Mouse (Mus musculus) liver, embryonic 15.5 days (tissue): ENCODE measurements at regions not wholly inside any gene's neighbourhood (a gene's known extent, or its start where the extent isn't known, plus 50 kb on each side); places are given as distances from the start of the nearest gene placed in this dataset.

Experiments used
- ATAC-seq: fragments of 200-750 bp; cut with Nextera tagmentation; 2 replicates; pipeline ENCODE4 v1.8.0; 2017; ENCODE audit warnings: moderate number of reproducible peaks, mild to moderate bottlenecking, moderate library complexity; ENCODE audit not compliant: insufficient read depth
- H3K27ac ChIP-seq: fragments of 300-500 bp; sonication (generic); replicated peaks from 2 replicates; pipeline ENCODE4 v1.5.1; 2015; ENCODE audit warnings: mild to moderate bottlenecking, inconsistent platforms
- H3K27me3 ChIP-seq: fragments of 300-500 bp; sonication (generic); 2 replicates; pipeline ENCODE4 v1.6.1; 2015; ENCODE audit warnings: mild to moderate bottlenecking, inconsistent platforms
- H3K36me3 ChIP-seq: fragments of 300-500 bp; sonication (generic); replicated peaks from 2 replicates; pipeline ENCODE4 v1.6.1; 2015; ENCODE audit warnings: moderate library complexity, mild to moderate bottlenecking, inconsistent platforms
- H3K4me1 ChIP-seq: fragments of 300-500 bp; sonication (generic); replicated peaks from 2 replicates; pipeline ENCODE4 v1.6.1; 2015; ENCODE audit warnings: inconsistent platforms
- H3K4me2 ChIP-seq: fragments of 300-500 bp; sonication (generic); 2 replicates; pipeline ENCODE4 v1.6.1; 2015; ENCODE audit warnings: moderate library complexity, mild to moderate bottlenecking, inconsistent platforms
- H3K4me3 ChIP-seq: fragments of 300-500 bp; sonication (generic); replicated peaks from 2 replicates; pipeline ENCODE4 v1.5.1; 2015; ENCODE audit warnings: mild to moderate bottlenecking, inconsistent platforms
- H3K9ac ChIP-seq: fragments of 300-500 bp; sonication (generic); 2 replicates; pipeline ENCODE4 v1.6.1; 2015; ENCODE audit warnings: moderate library complexity, mild to moderate bottlenecking, inconsistent platforms
- H3K9me3 ChIP-seq: fragments of 300-500 bp; sonication (generic); replicated peaks from 2 replicates; pipeline ENCODE4 v1.6.1; 2016; ENCODE audit warnings: inconsistent platforms
- WGBS: fragments of 180-500 bp; shearing (Covaris S2); methylation state at CpG from one replicate; pipeline ENCODE4 v1.1.7; 2015; ENCODE audit warnings: mixed read lengths; ENCODE audit not compliant: insufficient replicate concordance; 5-methylcytosine and 5-hydroxymethylcytosine counted together

GRCm38 (mm10) chr9:61164501-61165251, 207.5 kb upstream of the Tle3 start:
- no peak for ATAC-seq
- Histone ChIP-seq H3K36me3 (no peaks in the 10 kb centered on the region), H3K9me3 (no peaks in the 10 kb centered on the region), H3K4me1 (no peaks in the 10 kb centered on the region), H3K4me2 (no peak overlapping the region), H3K27me3 (no peaks in the 10 kb centered on the region), H3K27ac (no peak overlapping the region), H3K4me3 (no peak overlapping the region), H3K9ac (no peak overlapping the region)
- WGBS = 59% methylated on average over 11 of the region's 11 CpGs

GRCm38 (mm10) chr9:61166115-61166514, 206.1 kb upstream of the Tle3 start:
- ATAC-seq = no peak
- H3K4me1 ChIP-seq = no peaks in the 10 kb centered on the region
- H3K9ac ChIP-seq = no peak overlapping the region
- H3K4me2 ChIP-seq = no peak overlapping the region
- H3K4me3 ChIP-seq = no peak overlapping the region
- no peaks in the 10 kb centered on the region for H3K27me3 ChIP-seq
- 34% methylated on average over 2 of the region's 2 CpGs for WGBS
- H3K9me3 ChIP-seq = no peaks in the 10 kb centered on the region
- H3K27ac ChIP-seq = no peak overlapping the region
- H3K36me3 ChIP-seq = no peaks in the 10 kb centered on the region

DNA sequence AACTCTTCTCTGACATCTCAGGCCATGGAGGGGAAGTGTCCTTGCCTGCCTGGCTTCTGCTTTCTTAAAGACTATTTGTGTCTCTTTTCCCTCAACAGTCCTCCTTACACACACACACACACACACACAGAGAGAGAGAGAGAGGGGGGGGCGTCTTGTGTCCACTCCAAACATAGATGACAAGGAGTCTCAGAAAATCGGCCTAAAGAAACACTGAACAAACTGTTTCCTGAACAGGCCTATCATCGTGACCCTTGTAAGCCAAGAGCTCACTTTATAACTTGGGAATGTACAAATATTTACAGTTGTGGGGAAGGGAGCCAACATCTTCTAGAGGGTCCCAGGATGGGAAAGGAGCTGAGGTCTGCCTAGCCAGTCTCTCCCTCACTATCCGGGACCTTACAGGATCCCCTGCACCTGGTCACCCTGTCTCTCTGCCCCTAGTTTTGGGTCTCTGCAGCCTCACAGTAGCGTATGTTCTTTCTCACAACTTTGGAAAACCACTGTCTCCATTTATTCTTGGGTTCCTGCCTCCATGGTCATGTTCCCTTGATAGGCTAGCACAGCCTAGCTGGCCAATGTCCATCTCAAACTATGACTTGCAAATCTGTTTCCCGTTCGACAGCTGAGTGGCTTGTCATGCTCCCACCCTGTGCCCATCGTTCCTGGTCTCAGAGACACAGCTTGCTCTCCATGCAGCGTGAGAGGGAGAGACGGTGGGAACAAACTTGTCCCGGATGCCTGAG, 204.9 kb upstream of the Tle3 start:
- no peak for ATAC-seq
- no peak overlapping the region for H3K4me3 ChIP-seq
- no peaks in the 10 kb centered on the region for H3K36me3 ChIP-seq
- no peaks in the 10 kb centered on the region for H3K27me3 ChIP-seq
- WGBS = 50% methylated on average over 11 of the region's 11 CpGs
- no peaks in the 10 kb centered on the region for H3K4me1 ChIP-seq
- H3K4me2 ChIP-seq = no peak overlapping the region
- no peaks in the 10 kb centered on the region for H3K9me3 ChIP-seq
- no peak overlapping the region for H3K9ac ChIP-seq
- H3K27ac ChIP-seq = no peak overlapping the region

DNA sequence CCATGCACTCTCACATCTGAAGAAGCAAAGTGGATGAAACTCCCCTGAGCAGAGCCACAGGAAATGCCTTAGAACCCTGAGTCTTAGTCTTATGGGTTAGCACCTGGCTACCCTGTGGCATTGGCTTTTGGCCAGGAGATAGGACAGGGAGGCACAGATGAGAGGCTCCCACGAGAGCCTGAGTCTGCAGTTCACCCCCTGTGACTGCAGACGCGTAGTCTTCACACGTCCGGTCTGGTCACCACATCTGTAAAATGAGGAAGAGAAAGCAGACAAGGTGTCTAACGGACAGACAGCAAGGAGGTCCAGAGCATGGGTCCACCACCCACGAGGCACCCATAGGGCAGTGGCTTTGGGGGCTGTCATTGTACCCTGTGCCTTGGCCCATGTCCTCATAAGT, 203.2 kb upstream of the Tle3 start:
- H3K27ac ChIP-seq = no peak overlapping the region
- no peaks in the 10 kb centered on the region for H3K4me1 ChIP-seq
- no peaks in the 10 kb centered on the region for H3K9me3 ChIP-seq
- no peak overlapping the region for H3K4me2 ChIP-seq
- H3K9ac ChIP-seq = no peak overlapping the region
- no peaks in the 10 kb centered on the region for H3K27me3 ChIP-seq
- ATAC-seq = no peak
- WGBS = 38% methylated on average over 7 of the region's 7 CpGs
- no peaks in the 10 kb centered on the region for H3K36me3 ChIP-seq
- H3K4me3 ChIP-seq = no peak overlapping the region

DNA sequence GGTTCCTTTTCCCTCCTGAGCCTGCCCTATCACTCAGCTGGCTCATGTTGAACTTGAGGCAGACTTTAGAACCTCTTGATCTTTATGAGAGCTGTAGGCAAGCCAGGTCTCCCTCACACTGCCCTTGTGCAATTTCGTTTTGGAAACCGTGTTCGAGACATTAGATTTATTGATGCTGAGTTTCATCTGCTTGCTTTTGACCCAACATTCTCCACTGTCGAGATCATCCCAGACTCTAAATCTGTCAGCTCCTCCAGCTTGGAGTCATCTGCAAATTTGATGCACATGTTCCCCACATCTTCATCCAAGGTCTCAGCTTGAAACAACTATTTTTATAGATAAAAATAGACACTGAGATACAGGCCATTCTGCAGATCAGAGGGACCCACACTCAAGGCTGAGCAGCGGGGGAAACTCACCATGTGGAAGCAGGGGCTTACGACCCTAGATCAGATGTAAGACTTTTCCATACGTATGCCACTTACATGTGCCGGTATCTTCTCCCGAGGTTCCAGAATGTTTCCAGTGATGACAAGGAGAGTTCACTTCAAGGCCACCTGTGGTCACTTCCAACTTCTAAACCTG, 202.6 kb upstream of the Tle3 start:
- no peak overlapping the region for H3K4me3 ChIP-seq
- WGBS = 70% methylated on average over 9 of the region's 9 CpGs

DNA sequence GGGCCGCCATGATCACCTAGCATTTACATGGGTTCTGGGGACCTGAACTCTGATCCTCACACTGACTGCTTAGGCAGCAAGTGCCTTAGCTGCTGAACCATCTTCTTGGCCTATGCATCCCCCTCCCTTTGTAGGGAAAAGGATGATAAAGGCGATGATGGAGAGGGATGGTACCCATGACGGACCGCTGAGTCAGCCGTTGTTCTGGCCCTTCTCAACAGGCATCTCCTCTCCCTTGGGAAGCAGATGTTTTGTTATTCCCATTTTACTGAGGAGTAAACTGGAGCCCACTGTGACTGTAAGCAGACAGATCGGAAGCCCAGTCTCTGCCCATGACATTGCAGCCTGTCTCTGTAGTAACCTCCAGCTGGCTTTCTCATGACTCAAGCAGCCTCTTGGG, 201.2 kb upstream of the Tle3 start:
- no peaks in the 10 kb centered on the region for H3K9me3 ChIP-seq
- H3K4me1 ChIP-seq = no peaks in the 10 kb centered on the region
- 75% methylated on average over 6 of the region's 6 CpGs for WGBS

More for the DNA sequence above, 202.6 kb upstream of the Tle3 start:
- Histone ChIP-seq H3K36me3 (no peaks in the 10 kb centered on the region), H3K4me1 (no peaks in the 10 kb centered on the region), H3K9me3 (no peaks in the 10 kb centered on the region), H3K27me3 (no peaks in the 10 kb centered on the region), H3K9ac (no peak overlapping the region), H3K4me2 (no peak overlapping the region), H3K27ac (no peak overlapping the region)
- ATAC-seq = no peak

DNA sequence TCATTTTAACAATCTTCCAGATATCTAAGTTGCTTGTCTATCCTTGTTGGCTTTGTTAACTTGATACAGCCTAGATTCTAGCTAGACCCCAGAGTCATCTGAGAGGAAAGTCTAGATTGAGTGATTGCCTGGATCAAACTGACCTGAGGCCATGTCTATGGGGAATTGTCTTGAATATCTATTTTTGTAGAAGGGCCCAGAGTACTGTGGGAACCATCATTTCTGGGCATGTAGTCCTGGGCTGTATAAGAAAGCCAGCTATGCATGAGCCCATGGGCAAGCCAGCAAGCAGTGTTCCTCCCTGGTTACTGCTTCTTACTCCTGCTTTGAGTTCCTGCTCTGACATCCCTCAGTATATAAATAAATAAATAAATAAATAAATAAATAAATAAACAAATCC, 199.7 kb upstream of the Tle3 start:
- Histone ChIP-seq H3K36me3 (no peaks in the 10 kb centered on the region), H3K9me3 (no peaks in the 10 kb centered on the region), H3K9ac (no peak overlapping the region), H3K4me3 (no peak overlapping the region), H3K4me1 (no peaks in the 10 kb centered on the region), H3K4me2 (no peak overlapping the region), H3K27ac (no peak overlapping the region), H3K27me3 (no peaks in the 10 kb centered on the region)
- ATAC-seq = no peak

More for the DNA sequence above, 201.2 kb upstream of the Tle3 start:
- Histone ChIP-seq H3K27me3 (no peaks in the 10 kb centered on the region), H3K4me2 (no peak overlapping the region), H3K36me3 (no peaks in the 10 kb centered on the region), H3K27ac (no peak overlapping the region), H3K9ac (no peak overlapping the region), H3K4me3 (no peak overlapping the region)
- ATAC-seq = no peak

DNA sequence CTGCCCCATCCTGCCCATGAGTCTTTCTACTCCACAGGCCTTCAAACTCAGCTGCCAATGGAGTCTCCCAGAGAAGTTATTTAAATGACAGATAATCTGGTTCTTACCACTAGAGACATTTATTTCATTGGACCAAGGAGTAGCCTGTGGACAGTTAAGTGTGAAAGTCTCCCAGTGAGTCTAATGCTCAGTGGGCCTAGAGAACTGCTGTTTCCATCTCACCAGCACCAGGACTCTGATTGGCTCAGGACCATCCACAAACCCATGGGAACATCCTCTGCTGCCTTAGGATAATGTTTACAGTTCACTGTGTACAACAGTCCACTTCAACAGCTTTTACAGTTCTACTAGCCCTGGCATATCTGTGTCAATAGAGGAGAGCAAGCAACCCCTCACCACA, 198.6 kb upstream of the Tle3 start:
- no peaks in the 10 kb centered on the region for H3K4me1 ChIP-seq
- H3K27ac ChIP-seq = no peak overlapping the region
- H3K36me3 ChIP-seq = no peaks in the 10 kb centered on the region
- no peak overlapping the region for H3K9ac ChIP-seq
- no peaks in the 10 kb centered on the region for H3K27me3 ChIP-seq
- no peak overlapping the region for H3K4me3 ChIP-seq
- ATAC-seq = no peak
- H3K9me3 ChIP-seq = no peaks in the 10 kb centered on the region
- no peak overlapping the region for H3K4me2 ChIP-seq

DNA sequence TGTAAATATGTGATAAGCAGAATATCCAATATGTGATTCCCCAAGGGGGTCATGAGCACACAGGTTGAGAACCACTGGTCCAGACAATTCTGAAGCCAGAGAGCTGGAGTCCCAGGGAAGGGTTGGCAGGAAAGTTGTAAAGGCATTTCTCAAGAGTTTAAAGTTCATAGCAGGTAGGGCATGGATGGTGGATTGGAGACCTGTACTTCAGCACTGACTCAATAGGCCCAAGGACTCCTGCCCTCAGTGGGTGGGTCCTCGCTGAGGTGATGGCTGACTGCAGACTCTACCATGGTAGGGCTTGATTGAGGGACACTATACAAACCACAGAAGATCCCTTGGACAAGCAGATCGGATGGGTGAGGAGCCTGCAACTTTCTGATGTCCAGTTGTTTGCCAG, 196.8 kb upstream of the Tle3 start:
- WGBS = 57% methylated on average over 2 of the region's 2 CpGs
- no peak overlapping the region for H3K4me3 ChIP-seq
- no peak overlapping the region for H3K27ac ChIP-seq
- no peaks in the 10 kb centered on the region for H3K4me1 ChIP-seq
- no peaks in the 10 kb centered on the region for H3K9me3 ChIP-seq
- no peaks in the 10 kb centered on the region for H3K36me3 ChIP-seq
- no peak overlapping the region for H3K9ac ChIP-seq
- no peaks in the 10 kb centered on the region; the same call in 1 of the 2 replicates for H3K27me3 ChIP-seq
- H3K4me2 ChIP-seq = no peak overlapping the region
- no peak for ATAC-seq

- no peak for ATAC-seq
- WGBS = 79% methylated on average over 3 of the region's 3 CpGs
Observed at GRCm38 (mm10) chr9:61176856-61177255, 195.3 kb upstream of the Tle3 start.

DNA sequence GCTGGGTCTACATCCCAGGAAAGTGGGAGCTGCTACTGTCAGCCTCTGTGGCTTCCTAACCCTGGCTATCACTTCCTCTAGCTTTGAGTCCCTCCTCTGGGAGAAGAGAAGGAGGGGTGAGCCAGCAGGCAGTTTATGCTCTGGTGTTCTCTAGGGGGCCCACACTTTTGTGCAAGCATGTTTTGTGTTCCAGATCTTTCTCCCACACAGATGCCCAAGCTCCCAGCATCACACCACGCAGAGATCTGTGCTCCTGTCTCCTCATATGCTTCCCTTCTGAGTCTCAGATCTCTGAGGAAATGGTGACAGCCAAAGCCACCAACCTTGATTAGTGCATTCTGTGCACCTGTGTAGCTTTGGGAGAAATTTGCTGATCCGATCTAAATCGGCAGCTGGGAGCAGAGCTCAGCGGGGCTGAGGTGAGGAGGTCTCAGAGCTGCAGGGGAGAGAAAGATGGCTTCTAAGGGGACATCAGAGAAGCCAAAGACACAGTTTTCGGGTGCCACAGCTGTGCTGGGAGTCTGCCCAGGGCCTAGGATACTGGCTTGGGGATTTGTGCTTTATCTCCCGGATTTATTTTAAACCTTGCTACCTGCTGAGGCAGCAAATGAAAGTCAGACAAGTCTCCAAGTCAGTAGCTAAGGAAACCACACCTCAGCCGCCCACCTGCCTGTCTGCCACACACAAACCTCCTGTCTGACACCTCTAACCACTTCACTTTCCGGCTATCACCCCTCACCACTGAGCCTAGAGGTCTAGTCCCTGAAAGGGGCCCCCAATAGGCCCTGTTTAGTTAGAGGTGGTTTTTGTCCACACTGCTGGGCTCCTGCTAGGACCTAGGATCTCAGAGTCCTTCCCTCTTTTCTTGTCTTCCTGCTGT, 185.4 kb upstream of the Tle3 start:
- ATAC-seq = no peak
- WGBS = 48% methylated on average over 8 of the region's 8 CpGs
- no peaks in the 10 kb centered on the region for H3K36me3 ChIP-seq

More at GRCm38 (mm10) chr9:61176856-61177255, 195.3 kb upstream of the Tle3 start:
- Histone ChIP-seq H3K9ac (no peak overlapping the region), H3K27me3 (no peaks in the 10 kb centered on the region; the same call in 1 of the 2 replicates), H3K9me3 (no peaks in the 10 kb centered on the region), H3K4me3 (no peak overlapping the region), H3K4me2 (no peak overlapping the region), H3K4me1 (no peaks in the 10 kb centered on the region), H3K27ac (no peak overlapping the region), H3K36me3 (no peaks in the 10 kb centered on the region)

More for the DNA sequence above, 185.4 kb upstream of the Tle3 start:
- Histone ChIP-seq H3K4me1 (no peaks in the 10 kb centered on the region), H3K4me3 (no peak overlapping the region), H3K9ac (no peak overlapping the region), H3K27me3 (no peaks in the 10 kb centered on the region), H3K9me3 (no peaks in the 10 kb centered on the region), H3K4me2 (no peak overlapping the region), H3K27ac (no peak overlapping the region)
